Mouse (Mus musculus) kidney, adult 2 months (tissue): ENCODE measurements around the gene Zdhhc14. TPM values are rescaled to one million over a fixed set of nuclear protein-coding genes. Genes with fewer than 3 reads are reported as not detected.

Experiments
- DNase-seq: peaks from one replicate; pipeline ENCODE4 v3.0.0; 2021
- H3K27ac ChIP-seq: fragments of 200-500 bp; 2 replicates; pipeline ENCODE4 v1.5.1; 2012; ENCODE audit warnings: low read depth, low read length, control low read depth, inconsistent platforms; ENCODE audit not compliant: insufficient read depth
- H3K27me3 ChIP-seq: fragments of 200-500 bp; replicated peaks from 2 replicates; pipeline ENCODE4 v1.6.1; 2012; ENCODE audit warnings: mild to moderate bottlenecking, moderate library complexity, low read length, inconsistent platforms; ENCODE audit not compliant: control insufficient read depth, insufficient read depth
- H3K36me3 ChIP-seq: fragments of 200-500 bp; 2 replicates; pipeline ENCODE4 v1.6.1; 2012; ENCODE audit warnings: mild to moderate bottlenecking, moderate library complexity, low read length, inconsistent platforms; ENCODE audit not compliant: control insufficient read depth, insufficient read depth
- H3K4me1 ChIP-seq: fragments of 200-500 bp; 2 replicates; pipeline ENCODE4 v1.6.1; 2011; ENCODE audit warnings: low read length; ENCODE audit not compliant: control insufficient read depth, insufficient read depth
- H3K4me3 ChIP-seq: fragments of 200-500 bp; 2 replicates; pipeline ENCODE4 v1.5.1; 2011; ENCODE audit warnings: mild to moderate bottlenecking, low read depth, low read length, control low read depth; ENCODE audit not compliant: insufficient read depth
- CTCF ChIP-seq: fragments of 200-500 bp; conservative IDR thresholded peaks from 2 replicates; pipeline ENCODE4 v1.5.1; 2011; ENCODE audit warnings: low read depth, mild to moderate bottlenecking, control low read depth, low read length, moderate library complexity, mixed read lengths; ENCODE audit not compliant: insufficient read depth, insufficient read length
- POLR2A ChIP-seq: fragments of 200-500 bp; IDR thresholded peaks from one replicate; pipeline ENCODE4 v1.6.1; 2011; ENCODE audit warnings: low read depth, low read length, control low read depth
- WGBS: fragments of 180-500 bp; shearing (Covaris S2); methylation state at CpG from one replicate; pipeline ENCODE4 v1.1.7; 2018; 5-methylcytosine and 5-hydroxymethylcytosine counted together
- polyA plus RNA-seq: library from polyadenylated mRNA; depleted of rRNA; stranded (reverse); fragments of >200 nt; gene quantifications from 2 replicates; pipeline ENCODE4 v1.2.3, GENCODE M21; 2012

Zdhhc14 gene
- polyA plus RNA-seq, 1 experiment, result 2.1 TPM

GRCm38 (mm10) chr17:5711861-5712260 is 219.5 kb downstream of the Zdhhc14 start:
- H3K4me3 ChIP-seq, result no peak overlapping the region
- no peak for DNase-seq
- 79% methylated on average over 5 of the region's 5 CpGs for WGBS
- no peaks in the 10 kb centered on the region for H3K4me1 ChIP-seq
- H3K27ac ChIP-seq, result no peak overlapping the region
- H3K36me3 ChIP-seq, result no peaks in the 10 kb centered on the region
- no peaks in the 10 kb centered on the region for H3K27me3 ChIP-seq
- TF ChIP-seq POLR2A (no peak), CTCF (no peak)

GRCm38 (mm10) chr17:5713141-5713540 is 220.8 kb downstream of the Zdhhc14 start:
- 92% methylated on average over 3 of the region's 3 CpGs for WGBS
- Histone ChIP-seq H3K27me3 (no peaks in the 10 kb centered on the region), H3K4me1 (no peaks in the 10 kb centered on the region), H3K4me3 (no peak overlapping the region), H3K36me3 (no peaks in the 10 kb centered on the region), H3K27ac (no peak overlapping the region)
- TF ChIP-seq POLR2A (no peak), CTCF (no peak)
- no peak for DNase-seq

GRCm38 (mm10) chr17:5716912-5717311 is 224.6 kb downstream of the Zdhhc14 start:
- no peaks in the 10 kb centered on the region for H3K4me1 ChIP-seq
- H3K4me3 ChIP-seq, result no peak overlapping the region
- no peak for DNase-seq
- TF ChIP-seq CTCF, result no peak
- no peak for TF ChIP-seq POLR2A
- H3K27ac ChIP-seq, result no peak overlapping the region
- H3K27me3 ChIP-seq, result no peaks in the 10 kb centered on the region
- whole genome bisulfite sequencing, result 78% methylated on average over 4 of the region's 4 CpGs
- no peaks in the 10 kb centered on the region for H3K36me3 ChIP-seq

- Histone ChIP-seq H3K36me3 (no peaks in the 10 kb centered on the region), H3K27ac (no peak overlapping the region), H3K27me3 (no peaks in the 10 kb centered on the region), H3K4me1 (no peaks in the 10 kb centered on the region), H3K4me3 (no peak overlapping the region)
- TF ChIP-seq CTCF (no peak), POLR2A (no peak)
- no peak for DNase-seq
- WGBS, result 82% methylated on average over 7 of the region's 7 CpGs
Measured at GRCm38 (mm10) chr17:5718768-5719387, 226.5 kb downstream of the Zdhhc14 start.

GRCm38 (mm10) chr17:5722802-5723201 is 230.4 kb downstream of the Zdhhc14 start:
- H3K4me3 ChIP-seq, result no peak overlapping the region
- no peaks in the 10 kb centered on the region for H3K36me3 ChIP-seq
- 96% methylated on average over 2 of the region's 2 CpGs for WGBS
- no peak overlapping the region for H3K27ac ChIP-seq
- no peak for TF ChIP-seq POLR2A
- H3K4me1 ChIP-seq, result no peaks in the 10 kb centered on the region
- no peaks in the 10 kb centered on the region for H3K27me3 ChIP-seq
- DNase-seq, result no peak

GRCm38 (mm10) chr17:5723601-5724189 is 231.3 kb downstream of the Zdhhc14 start:
- H3K36me3 ChIP-seq, result no peaks in the 10 kb centered on the region
- TF ChIP-seq POLR2A, result no peak
- TF ChIP-seq CTCF, result no peak
- DNase-seq, result no peak
- H3K27me3 ChIP-seq, result no peaks in the 10 kb centered on the region
- H3K4me3 ChIP-seq, result no peak overlapping the region
- 75% methylated on average over 10 of the region's 10 CpGs for WGBS
- no peaks in the 10 kb centered on the region for H3K4me1 ChIP-seq
- H3K27ac ChIP-seq, result no peak overlapping the region

- no peak for DNase-seq
- TF ChIP-seq POLR2A (no peak), CTCF (no peak)
- 55% methylated on average over 4 of the region's 4 CpGs for WGBS
Measured at GRCm38 (mm10) chr17:5729587-5730125, 237.3 kb downstream of the Zdhhc14 start.

More at GRCm38 (mm10) chr17:5729587-5730125, 237.3 kb downstream of the Zdhhc14 start:
- Histone ChIP-seq H3K4me1 (no peaks in the 10 kb centered on the region), H3K27me3 (no peaks in the 10 kb centered on the region), H3K36me3 (no peaks in the 10 kb centered on the region), H3K4me3 (no peak overlapping the region), H3K27ac (no peak overlapping the region)
